Mouse (Mus musculus): Measurements from ENCODE around the gene Fat1.

- TF ChIP-seq CTCF (IDR thresholded peaks at IDR 0.05; ENCODE audit: low read depth, low read length) (no peak), POLR2A (IDR thresholded peaks at IDR 0.05; ENCODE audit: borderline replicate concordance, low read depth, low read length) (no peak)
Observed at GRCm38 (mm10) chr8:45050451-45050850, 115.2 kb downstream of the Fat1 start.
